Mouse (Mus musculus): ENCODE data around the gene Tpst1. TPM values are rescaled to one million over a fixed set of nuclear protein-coding genes. Genes with fewer than 3 reads are reported as not detected.

Tpst1 gene
- 1.4 TPM for polyA plus RNA-seq (2017; shearing (Covaris generic))

GRCm38 (mm10) chr5:130073026-130073425 is at the start of gene Tpst1:
Tpst1 (plus strand) TSS chr5:130073326.

DNA sequence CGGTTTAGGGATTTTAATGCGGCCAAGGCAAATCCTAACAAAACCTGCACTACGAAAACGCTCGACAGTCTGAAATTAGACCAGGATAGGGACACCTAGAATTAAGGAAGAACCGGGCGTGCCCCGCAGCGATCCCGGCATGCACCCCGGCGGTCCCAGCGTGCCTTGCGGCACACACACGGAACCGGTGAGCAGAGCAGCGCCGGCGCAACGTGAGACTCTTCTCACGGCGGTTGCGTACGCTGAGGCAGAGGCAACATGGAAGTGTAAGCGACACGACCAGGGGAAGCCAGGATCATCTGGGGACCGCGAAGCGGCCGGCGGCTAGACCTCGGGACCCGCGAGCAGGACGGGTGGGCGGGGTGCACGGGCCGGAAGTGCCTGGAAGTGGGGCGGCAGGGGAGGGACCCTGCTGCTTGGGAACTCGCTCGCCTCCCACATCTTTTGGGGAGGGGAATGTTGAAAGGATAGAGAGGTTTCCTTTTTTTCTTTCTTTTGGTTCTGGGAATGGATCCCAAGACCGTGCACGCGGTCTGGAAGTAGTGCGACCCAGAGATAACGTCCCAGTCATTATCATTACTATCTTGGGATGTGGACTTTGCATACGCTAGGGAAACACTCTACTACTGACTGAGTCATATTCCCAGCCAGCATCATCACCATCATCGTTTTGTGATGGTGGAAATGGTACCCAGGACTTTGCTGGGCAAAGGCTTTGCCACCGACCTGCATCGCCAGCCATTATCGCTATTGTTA is 43.8 kb upstream of the Tpst1 start, which contains the start of the genes Asl and Crcp:
TSS of gene Asl (minus strand) at position 106 of the 756 bp plus-strand sequence.
TSS of gene Crcp (plus strand) at position 149 of the 756 bp plus-strand sequence.

GRCm38 (mm10) chr5:130144334-130145312 is 71.5 kb downstream of the Tpst1 start, which contains the start of gene Kctd7:
Kctd7 (plus strand) TSS chr5:130144861.

DNA sequence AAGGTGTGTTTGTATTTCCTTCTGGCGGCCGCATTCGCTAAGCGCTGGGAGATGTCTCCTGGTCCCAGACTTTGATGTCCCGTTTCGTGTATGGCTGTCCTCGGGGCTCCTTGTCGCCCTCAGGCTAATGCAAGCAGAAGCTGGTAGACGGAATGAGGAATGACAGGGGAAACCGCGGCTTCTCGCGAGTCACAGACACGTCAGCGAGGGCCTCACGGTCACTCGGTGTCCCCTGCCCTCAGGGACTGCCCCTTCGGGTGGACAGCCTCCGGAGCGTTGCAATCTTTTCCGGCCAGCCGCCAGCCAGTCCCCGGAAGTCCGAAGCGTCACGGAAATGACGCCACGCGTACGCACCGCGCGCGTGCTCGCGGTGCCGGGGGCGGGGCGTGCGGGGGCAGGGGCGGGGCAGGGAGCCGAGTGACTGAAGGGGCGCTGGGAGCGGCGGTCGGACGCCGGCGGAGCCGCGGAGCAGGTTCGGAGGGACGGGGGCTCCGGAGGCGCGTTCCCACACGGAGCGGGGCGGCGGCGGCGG is 98.4 kb downstream of the Tpst1 start, which contains the start of gene Rabgef1:
TSS of gene Rabgef1 (plus strand) at position 376 of the 532 bp plus-strand sequence.

Other genes starting within 250 kb of the Tpst1 start
- gene Sumf2, start 226.3 kb upstream of the Tpst1 start, polyA plus RNA-seq (2017; shearing (Covaris generic)), result 23.5 TPM
- 519 TPM for gene Chchd2, start 185.9 kb upstream of the Tpst1 start, polyA plus RNA-seq (2017; shearing (Covaris generic))
- 2.2 TPM for gene Zbed5, start 177.6 kb upstream of the Tpst1 start, polyA plus RNA-seq (2017; shearing (Covaris generic))
- 0.17 TPM for gene Phkg1, start 174.8 kb upstream of the Tpst1 start, polyA plus RNA-seq (2017; shearing (Covaris generic))
- gene Nupr1l, start 164.8 kb upstream of the Tpst1 start, polyA plus RNA-seq (2017; shearing (Covaris generic)), result 0.66 TPM
- gene Vkorc1l1, start 131.4 kb upstream of the Tpst1 start, polyA plus RNA-seq (2017; shearing (Covaris generic)), result 7.3 TPM
- gene Gusb, start 70.3 kb upstream of the Tpst1 start, polyA plus RNA-seq (2017; shearing (Covaris generic)), result 57.5 TPM
- 79.8 TPM for gene Asl, start 44.1 kb upstream of the Tpst1 start, polyA plus RNA-seq (2017; shearing (Covaris generic))
- gene Crcp, start 44.0 kb upstream of the Tpst1 start, polyA plus RNA-seq (2017; shearing (Covaris generic)), result 52.4 TPM
- 5.8 TPM for gene Kctd7, start 71.5 kb downstream of the Tpst1 start, polyA plus RNA-seq (2017; shearing (Covaris generic))
- gene Rabgef1, start 98.5 kb downstream of the Tpst1 start, polyA plus RNA-seq (2017; shearing (Covaris generic)), result 46.2 TPM
- 6.9 TPM for gene Tmem248, start 143.8 kb downstream of the Tpst1 start, polyA plus RNA-seq (2017; shearing (Covaris generic))
- gene Sbds, start 182.2 kb downstream of the Tpst1 start, polyA plus RNA-seq (2017; shearing (Covaris generic)), result 104 TPM
- gene Tyw1, start 182.3 kb downstream of the Tpst1 start, polyA plus RNA-seq (2017; shearing (Covaris generic)), result 42.6 TPM